Mouse (Mus musculus): ENCODE results near the gene Plaur. TPM values are rescaled to one million over a fixed set of nuclear protein-coding genes. Genes with fewer than 3 reads are reported as not detected.

Plaur gene
- polyA plus RNA-seq (2015; fragmentation: Nextera tagmentation; extraction: Ambion mirVana) = 17.6 and 19.7 TPM in 2 replicates

- no peaks in the 10 kb centered on the region for H3K27me3 ChIP-seq (ENCODE audit: control insufficient read depth, insufficient read depth, low read depth, low read length)
- H3K9ac ChIP-seq (ENCODE audit: low read length) = peak within 1 kb of the TSS; percentile 58
- WGBS = 1% methylated on average over 27 of the region's 27 CpGs
- H3K36me3 ChIP-seq (ENCODE audit: control insufficient read depth, insufficient read depth, low read length) = peaks cover 6% of the 10 kb centered on the region; the same call in 1 of the 2 replicates
- peaks cover 20% of the 10 kb centered on the region for H3K4me1 ChIP-seq (replicated peaks; ENCODE audit: control insufficient read depth, insufficient read depth, low read length)
- H3K9me3 ChIP-seq (ENCODE audit: control insufficient read depth, low read length) = no peaks in the 10 kb centered on the region
- ATAC-seq (ENCODE audit: low read depth) = peak; percentile 79
- peak within 1 kb of the TSS; percentile 92 for H3K27ac ChIP-seq (ENCODE audit: low read length)
- peak within 1 kb of the TSS; percentile 54 for H3K4me3 ChIP-seq (ENCODE audit: low read length)
- peak within 1 kb of the TSS; percentile 63 for H3K4me2 ChIP-seq (ENCODE audit: low read depth, low read length)
Observed at GRCm38 (mm10) chr7:24462388-24463319, at the start of gene Plaur. TSS of gene Plaur (plus strand) at chr7:24462484.

DNA sequence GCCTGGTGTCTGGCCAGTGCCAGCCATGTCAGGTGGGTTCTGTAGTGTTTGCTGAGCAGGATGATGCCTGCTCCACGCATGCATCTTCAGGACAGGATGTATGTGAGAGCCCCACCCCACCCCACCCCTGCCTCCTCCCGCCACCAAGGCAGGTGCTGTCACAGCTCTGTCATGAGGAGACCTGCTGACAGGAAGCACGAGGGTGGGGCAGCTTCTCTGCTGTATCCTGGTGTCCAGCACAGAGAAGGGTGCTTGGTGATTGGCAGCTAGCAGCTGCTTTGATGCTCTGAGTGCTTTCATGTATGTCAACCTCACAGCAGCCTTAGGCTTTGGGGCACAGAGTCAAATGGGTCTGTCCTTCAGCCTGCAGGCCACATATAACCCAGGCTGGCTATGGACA lies 48.7 kb upstream of the Plaur start:
- no peak overlapping the region for H3K9ac ChIP-seq (ENCODE audit: low read length)
- no peaks in the 10 kb centered on the region for H3K9me3 ChIP-seq (ENCODE audit: control insufficient read depth, low read length)
- H3K4me1 ChIP-seq (replicated peaks; ENCODE audit: control insufficient read depth, insufficient read depth, low read length) = no peaks in the 10 kb centered on the region
- no peak overlapping the region for H3K27ac ChIP-seq (ENCODE audit: low read length)
- no peak overlapping the region for H3K4me3 ChIP-seq (ENCODE audit: low read length)
- H3K27me3 ChIP-seq (ENCODE audit: control insufficient read depth, insufficient read depth, low read depth, low read length) = no peaks in the 10 kb centered on the region
- H3K4me2 ChIP-seq (ENCODE audit: low read depth, low read length) = no peak overlapping the region
- 71% methylated on average over 3 of the region's 3 CpGs for WGBS
- ATAC-seq (ENCODE audit: low read depth) = no peak
- H3K36me3 ChIP-seq (ENCODE audit: control insufficient read depth, insufficient read depth, low read length) = no peaks in the 10 kb centered on the region; the same call in 1 of the 2 replicates

GRCm38 (mm10) chr7:24415261-24415660 lies 47.0 kb upstream of the Plaur start:
- no peaks in the 10 kb centered on the region for H3K27me3 ChIP-seq (ENCODE audit: control insufficient read depth, insufficient read depth, low read depth, low read length)
- H3K27ac ChIP-seq (ENCODE audit: low read length) = no peak overlapping the region
- H3K4me3 ChIP-seq (ENCODE audit: low read length) = no peak overlapping the region
- H3K36me3 ChIP-seq (ENCODE audit: control insufficient read depth, insufficient read depth, low read length) = no peaks in the 10 kb centered on the region; the same call in none of the 2 replicates
- H3K9me3 ChIP-seq (ENCODE audit: control insufficient read depth, low read length) = no peaks in the 10 kb centered on the region
- no peak overlapping the region for H3K9ac ChIP-seq (ENCODE audit: low read length)
- ATAC-seq (ENCODE audit: low read depth) = no peak
- 51% methylated on average over 7 of the region's 7 CpGs for WGBS
- no peak overlapping the region for H3K4me2 ChIP-seq (ENCODE audit: low read depth, low read length)
- no peaks in the 10 kb centered on the region for H3K4me1 ChIP-seq (replicated peaks; ENCODE audit: control insufficient read depth, insufficient read depth, low read length)

DNA sequence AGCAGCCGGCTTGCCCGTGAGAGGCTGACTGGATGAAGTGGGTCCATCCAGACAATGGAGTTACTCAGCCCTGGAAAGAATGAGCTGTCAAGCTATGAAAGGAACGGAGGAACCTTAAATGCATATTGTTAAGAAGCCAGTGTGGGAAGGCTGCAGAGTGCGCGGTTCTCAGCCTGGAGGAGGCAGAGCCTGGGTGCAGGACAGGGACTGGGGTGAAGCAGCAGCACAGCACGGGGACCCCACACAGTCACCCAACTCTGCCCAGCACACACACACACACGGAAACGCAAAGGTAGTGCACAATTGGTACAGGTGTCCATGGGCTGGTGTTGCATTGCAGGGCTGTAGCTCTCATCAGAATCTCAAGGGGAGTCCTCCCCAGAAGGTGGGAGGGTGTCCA lies 42.7 kb upstream of the Plaur start:
- Histone ChIP-seq H3K4me1 (replicated peaks; ENCODE audit: control insufficient read depth, insufficient read depth, low read length) (no peaks in the 10 kb centered on the region), H3K9me3 (ENCODE audit: control insufficient read depth, low read length) (no peaks in the 10 kb centered on the region), H3K27me3 (ENCODE audit: control insufficient read depth, insufficient read depth, low read depth, low read length) (no peaks in the 10 kb centered on the region), H3K4me2 (ENCODE audit: low read depth, low read length) (no peak overlapping the region), H3K4me3 (ENCODE audit: low read length) (no peak overlapping the region), H3K27ac (ENCODE audit: low read length) (no peak overlapping the region), H3K36me3 (ENCODE audit: control insufficient read depth, insufficient read depth, low read length) (peaks cover 8% of the 10 kb centered on the region), H3K9ac (ENCODE audit: low read length) (no peak overlapping the region)
- no peak for ATAC-seq (ENCODE audit: low read depth)
- WGBS = 87% methylated on average over 8 of the region's 8 CpGs

GRCm38 (mm10) chr7:24421648-24422047 lies 40.6 kb upstream of the Plaur start:
- 74% methylated on average over 7 of the region's 7 CpGs for WGBS
- Histone ChIP-seq H3K4me2 (ENCODE audit: low read depth, low read length) (no peak overlapping the region), H3K9ac (ENCODE audit: low read length) (0 out of 2 replicates have a peak overlapping the region, but pooled peaks have one; percentile 4), H3K9me3 (ENCODE audit: control insufficient read depth, low read length) (no peaks in the 10 kb centered on the region), H3K4me3 (ENCODE audit: low read length) (no peak overlapping the region), H3K27ac (ENCODE audit: low read length) (no peak overlapping the region), H3K36me3 (ENCODE audit: control insufficient read depth, insufficient read depth, low read length) (peaks cover 8% of the 10 kb centered on the region), H3K27me3 (ENCODE audit: control insufficient read depth, insufficient read depth, low read depth, low read length) (no peaks in the 10 kb centered on the region), H3K4me1 (replicated peaks; ENCODE audit: control insufficient read depth, insufficient read depth, low read length) (no peaks in the 10 kb centered on the region)
- no peak for ATAC-seq (ENCODE audit: low read depth)

- no peak overlapping the region for H3K27ac ChIP-seq (ENCODE audit: low read length)
- no peaks in the 10 kb centered on the region for H3K9me3 ChIP-seq (ENCODE audit: control insufficient read depth, low read length)
- H3K9ac ChIP-seq (ENCODE audit: low read length) = no peak overlapping the region
- no peaks in the 10 kb centered on the region for H3K4me1 ChIP-seq (replicated peaks; ENCODE audit: control insufficient read depth, insufficient read depth, low read length)
- 74% methylated on average over 8 of the region's 8 CpGs for WGBS
- H3K4me3 ChIP-seq (ENCODE audit: low read length) = no peak overlapping the region
- peaks cover 8% of the 10 kb centered on the region for H3K36me3 ChIP-seq (ENCODE audit: control insufficient read depth, insufficient read depth, low read length)
- no peak overlapping the region for H3K4me2 ChIP-seq (ENCODE audit: low read depth, low read length)
- H3K27me3 ChIP-seq (ENCODE audit: control insufficient read depth, insufficient read depth, low read depth, low read length) = no peaks in the 10 kb centered on the region
- ATAC-seq (ENCODE audit: low read depth) = no peak
Observed at GRCm38 (mm10) chr7:24422251-24422650, 40.0 kb upstream of the Plaur start.

DNA sequence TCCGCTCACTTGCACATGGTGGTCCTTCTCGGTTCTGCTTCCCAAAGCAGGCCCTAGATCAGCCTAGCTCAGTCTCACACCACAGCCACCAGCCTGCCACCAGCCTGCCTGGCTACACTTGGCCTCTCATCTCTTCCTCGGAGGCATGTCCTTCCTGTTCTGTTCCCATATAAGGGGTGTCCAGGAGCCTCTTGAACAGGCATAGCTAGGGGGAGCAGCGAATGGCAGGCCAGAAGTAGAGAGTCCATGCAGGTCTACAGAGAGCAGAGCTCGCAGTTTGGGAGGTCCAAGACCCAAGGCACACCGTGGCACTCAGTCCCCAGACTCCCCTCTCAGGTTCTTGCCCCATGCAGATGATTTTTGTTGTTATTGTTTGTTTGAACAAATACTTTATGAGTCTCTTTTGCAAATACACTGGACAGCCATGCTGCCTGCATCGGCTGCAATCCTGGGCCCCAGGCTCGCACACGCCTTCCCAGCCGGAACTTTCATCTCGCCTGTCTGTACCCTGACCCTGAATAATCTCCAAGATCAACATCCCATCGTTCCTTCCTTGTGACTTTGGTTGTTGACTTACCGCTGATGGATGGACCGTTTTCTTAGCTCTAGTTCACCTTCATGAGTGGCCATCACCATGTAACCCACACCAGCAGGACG lies 39.0 kb upstream of the Plaur start:
- Histone ChIP-seq H3K36me3 (ENCODE audit: control insufficient read depth, insufficient read depth, low read length) (peaks cover 8% of the 10 kb centered on the region), H3K9ac (ENCODE audit: low read length) (no peak overlapping the region), H3K27me3 (ENCODE audit: control insufficient read depth, insufficient read depth, low read depth, low read length) (no peaks in the 10 kb centered on the region), H3K4me3 (ENCODE audit: low read length) (no peak overlapping the region), H3K4me2 (ENCODE audit: low read depth, low read length) (no peak overlapping the region), H3K27ac (ENCODE audit: low read length) (no peak overlapping the region), H3K9me3 (ENCODE audit: control insufficient read depth, low read length) (no peaks in the 10 kb centered on the region), H3K4me1 (replicated peaks; ENCODE audit: control insufficient read depth, insufficient read depth, low read length) (no peaks in the 10 kb centered on the region)
- 76% methylated on average over 15 of the region's 15 CpGs for WGBS
- no peak for ATAC-seq (ENCODE audit: low read depth)

DNA sequence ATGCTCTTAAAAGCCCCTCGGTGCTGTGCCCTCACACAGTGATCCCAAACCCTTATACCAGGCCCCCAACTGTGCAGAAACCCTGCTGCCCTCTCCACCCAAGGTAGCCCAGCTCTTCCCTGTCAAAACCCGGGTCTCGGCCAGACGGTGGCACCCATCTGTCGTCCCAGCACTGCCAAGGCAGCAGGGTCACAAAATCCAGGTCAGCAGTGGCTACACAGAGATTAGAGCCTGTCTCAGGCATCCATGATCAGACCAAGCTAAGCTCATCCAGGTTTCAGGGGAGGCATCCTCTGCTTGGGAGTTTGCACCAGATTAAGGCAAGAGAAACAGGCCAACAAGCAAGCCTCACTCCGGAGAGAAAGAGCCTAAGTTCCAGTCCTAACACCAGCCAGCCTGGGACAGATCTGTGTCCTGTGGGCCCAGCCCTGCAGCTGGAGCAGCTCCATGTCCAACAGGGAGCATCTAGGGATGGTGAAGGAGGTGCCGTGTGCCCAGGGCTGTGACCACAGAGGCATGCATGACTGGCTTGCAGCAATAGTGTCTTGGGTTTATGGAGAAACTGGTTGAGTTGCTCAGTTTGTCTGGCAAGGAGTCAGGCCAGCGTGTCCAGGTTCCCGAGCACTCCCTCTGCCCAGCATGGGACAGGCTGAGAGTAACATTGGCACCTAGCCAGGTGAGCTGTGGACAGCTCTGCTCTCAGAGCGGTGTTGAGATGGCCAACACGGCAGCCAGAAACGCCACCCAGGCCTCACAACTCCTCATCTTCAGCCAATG lies 38.1 kb upstream of the Plaur start:
- Histone ChIP-seq H3K4me3 (ENCODE audit: low read length) (no peak overlapping the region), H3K4me1 (replicated peaks; ENCODE audit: control insufficient read depth, insufficient read depth, low read length) (no peaks in the 10 kb centered on the region), H3K27me3 (ENCODE audit: control insufficient read depth, insufficient read depth, low read depth, low read length) (no peaks in the 10 kb centered on the region), H3K4me2 (ENCODE audit: low read depth, low read length) (no peak overlapping the region), H3K9me3 (ENCODE audit: control insufficient read depth, low read length) (no peaks in the 10 kb centered on the region), H3K27ac (ENCODE audit: low read length) (no peak overlapping the region; the same call in 1 of the 2 replicates), H3K9ac (ENCODE audit: low read length) (no peak overlapping the region; the same call in 1 of the 2 replicates), H3K36me3 (ENCODE audit: control insufficient read depth, insufficient read depth, low read length) (peaks cover 8% of the 10 kb centered on the region)
- ATAC-seq (ENCODE audit: low read depth) = peak; percentile 48; the same call in 1 of the 2 replicates
- WGBS = 60% methylated on average over 12 of the region's 12 CpGs

Data from lung, embryonic 16.5 days (tissue).